Mouse (Mus musculus): ENCODE results near the gene Myo1d. TPM values are rescaled to one million over a fixed set of nuclear protein-coding genes. Genes with fewer than 3 reads are reported as not detected.

Myo1d gene
- 8.0 TPM for polyA plus RNA-seq (2014; fragmentation: Illumina TruSeq; extraction: RNeasy Lipid Tissue Mini Kit (QIAGEN cat#74804); ENCODE audit: low read depth, low replicate concordance)

GRCm38 (mm10) chr11:80779527-80780344 lies at the start of gene Myo1d:
Gene Myo1d (minus strand): TSS chr11:80780025.

GRCm38 (mm10) chr11:80809993-80810821 lies 30.4 kb upstream of the Myo1d start, which contains the start of gene Tmem98:
Gene Tmem98 (plus strand): TSS chr11:80810175.

GRCm38 (mm10) chr11:80476222-80477189 lies 303.3 kb downstream of the Myo1d start, which contains the start of gene Cdk5r1:
Gene Cdk5r1 (plus strand): TSS chr11:80477023.

Other genes starting within 250 kb of the Myo1d start
- gene Tmem98, start 30.1 kb upstream of the Myo1d start, polyA plus RNA-seq (2014; fragmentation: Illumina TruSeq; extraction: RNeasy Lipid Tissue Mini Kit (QIAGEN cat#74804); ENCODE audit: low read depth, low replicate concordance), result 21.1 TPM
- gene Spaca3, start 78.3 kb upstream of the Myo1d start, polyA plus RNA-seq (2014; fragmentation: Illumina TruSeq; extraction: RNeasy Lipid Tissue Mini Kit (QIAGEN cat#74804); ENCODE audit: low read depth, low replicate concordance), result not detected

All from heart, adult 10 weeks (tissue).